Mouse (Mus musculus) thymus, adult 2 months (tissue): ENCODE data around the gene Susd1. TPM values are rescaled to one million over a fixed set of nuclear protein-coding genes. Genes with fewer than 3 reads are reported as not detected.

Source experiments
- DNase-seq: peaks from one replicate; pipeline ENCODE4 v3.0.0; 2021
- H3K27ac ChIP-seq: fragments of 200-500 bp; 2 replicates; pipeline ENCODE4 v1.5.1; 2012; ENCODE audit warnings: low read length, control low read depth; ENCODE audit not compliant: control insufficient read depth, insufficient read depth
- H3K27me3 ChIP-seq: fragments of 200-500 bp; 2 replicates; pipeline ENCODE4 v1.6.1; 2012; ENCODE audit warnings: mild to moderate bottlenecking, low read length, moderate library complexity, mixed read lengths; ENCODE audit not compliant: control insufficient read depth, insufficient read depth
- H3K36me3 ChIP-seq: fragments of 200-500 bp; 2 replicates; pipeline ENCODE4 v1.6.1; 2012; ENCODE audit warnings: mild to moderate bottlenecking, low read length, moderate library complexity; ENCODE audit not compliant: control insufficient read depth, insufficient read depth
- H3K4me1 ChIP-seq: fragments of 200-500 bp; replicated peaks from 2 replicates; pipeline ENCODE4 v1.6.1; 2012; ENCODE audit warnings: low read length; ENCODE audit not compliant: control insufficient read depth, insufficient read depth
- H3K4me3 ChIP-seq: fragments of 200-500 bp; 2 replicates; pipeline ENCODE4 v1.5.1; 2012; ENCODE audit warnings: mild to moderate bottlenecking, low read length, control low read depth, moderate library complexity; ENCODE audit not compliant: control insufficient read depth, insufficient read depth
- CTCF ChIP-seq: fragments of 200-500 bp; IDR thresholded peaks from 2 replicates; pipeline ENCODE4 v1.5.1; 2012; ENCODE audit warnings: mild to moderate bottlenecking, control low read depth, low read length, moderate library complexity, borderline replicate concordance; ENCODE audit not compliant: control insufficient read depth, poor library complexity, insufficient read depth; ENCODE audit errors: extremely low read depth
- POLR2A ChIP-seq: fragments of 200-500 bp; IDR thresholded peaks from 2 replicates; pipeline ENCODE4 v1.6.1; 2012; ENCODE audit warnings: mild to moderate bottlenecking, low read length, control low read depth, moderate library complexity; ENCODE audit not compliant: control insufficient read depth, poor library complexity, insufficient read depth; ENCODE audit errors: extremely low read depth
- WGBS: fragments of 180-500 bp; shearing (Covaris S2); methylation state at CpG from one replicate; pipeline ENCODE4 v1.1.7; 2018; 5-methylcytosine and 5-hydroxymethylcytosine counted together
- polyA plus RNA-seq: library from polyadenylated mRNA; depleted of rRNA; stranded (reverse); fragments of >200 nt; gene quantifications from 2 replicates; pipeline ENCODE4 v1.2.3, GENCODE M21; 2012

Susd1 gene
- polyA plus RNA-seq, 1 experiment = 22.0 TPM

DNA sequence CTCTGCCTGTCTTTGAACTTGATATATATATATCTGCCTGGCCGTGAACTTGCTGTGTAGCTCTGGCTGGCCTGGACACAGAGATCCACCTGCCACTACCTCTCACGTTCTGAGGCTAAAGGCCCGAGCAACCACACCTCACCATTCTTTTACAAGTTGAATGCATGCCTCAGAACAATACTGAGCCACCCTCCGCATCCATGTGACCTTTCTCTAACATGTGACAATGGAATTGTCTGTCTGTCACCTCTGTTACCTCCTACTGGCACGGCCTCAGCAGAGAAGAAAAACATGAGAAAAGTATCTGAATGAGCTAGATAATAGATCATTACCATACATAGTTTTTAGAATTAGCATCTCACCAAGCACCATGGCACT is 17.1 kb downstream of the Susd1 start:
- Histone ChIP-seq H3K4me1 (peaks cover 10% of the 10 kb centered on the region), H3K27me3 (no peaks in the 10 kb centered on the region), H3K4me3 (no peak overlapping the region), H3K27ac (no peak overlapping the region), H3K36me3 (no peaks in the 10 kb centered on the region)
- no peak for DNase-seq
- WGBS = 69% methylated on average over 5 of the region's 5 CpGs
- TF ChIP-seq CTCF (no peak), POLR2A (no peak)

DNA sequence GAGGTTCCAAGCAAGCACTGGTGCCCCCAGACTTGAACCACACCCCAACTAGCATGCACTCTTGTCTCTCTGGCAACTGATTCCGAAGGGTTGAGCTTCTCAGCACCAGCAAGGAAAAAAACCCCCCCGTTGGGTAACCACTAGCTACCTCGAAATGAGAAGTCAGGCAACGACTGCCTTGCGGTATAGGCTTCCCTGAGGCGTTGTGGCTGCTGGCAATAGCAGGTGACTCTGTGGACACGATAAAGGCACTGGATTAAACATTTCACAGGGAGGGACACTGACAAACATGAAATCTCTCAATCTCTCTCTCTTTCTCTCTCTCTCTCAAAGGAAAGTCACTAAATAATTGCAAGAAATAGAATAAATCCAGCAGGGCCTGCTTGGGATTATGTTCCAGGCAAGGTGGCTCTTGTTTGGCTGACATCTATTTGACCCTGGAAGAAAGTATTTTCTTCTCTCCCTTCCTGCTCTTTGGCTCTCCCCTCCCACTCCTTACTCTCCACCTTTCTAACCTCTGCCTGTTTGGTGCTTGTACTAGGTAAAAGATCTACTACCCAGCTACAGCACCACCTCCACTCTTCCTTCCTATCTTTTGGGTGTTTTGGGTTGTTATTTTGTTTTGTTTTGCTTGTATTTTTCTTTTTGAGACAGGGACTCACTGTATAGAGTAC is 17.6 kb downstream of the Susd1 start:
- Histone ChIP-seq H3K27me3 (no peaks in the 10 kb centered on the region), H3K4me3 (no peak overlapping the region), H3K27ac (no peak overlapping the region), H3K4me1 (peaks cover 10% of the 10 kb centered on the region), H3K36me3 (no peaks in the 10 kb centered on the region)
- TF ChIP-seq CTCF = no peak
- TF ChIP-seq POLR2A = no peak
- no peak for DNase-seq
- 22% methylated on average over 7 of the region's 7 CpGs for WGBS

DNA sequence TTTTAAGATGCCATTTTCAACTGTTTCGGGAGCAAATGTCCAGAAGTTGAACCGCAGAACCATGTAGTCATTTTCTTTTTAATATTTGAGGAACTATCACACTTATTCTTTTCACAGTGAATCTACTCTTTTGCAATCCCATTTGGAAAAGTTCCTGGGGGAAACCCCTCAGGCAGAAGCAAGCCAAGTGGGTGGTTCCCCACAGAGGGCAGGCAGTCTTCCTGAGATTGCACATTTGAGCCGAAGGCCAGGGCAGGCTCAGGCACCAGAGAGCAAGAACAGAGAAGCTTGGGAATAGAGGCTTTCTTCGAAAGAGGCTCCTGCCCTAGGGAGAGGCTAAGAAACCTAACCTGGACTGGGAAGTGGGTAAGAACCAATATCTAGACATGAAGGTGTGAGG is 19.2 kb downstream of the Susd1 start:
- 88% methylated on average over 4 of the region's 4 CpGs for WGBS
- no peak for DNase-seq
- H3K4me3 ChIP-seq = no peak overlapping the region
- no peak overlapping the region for H3K27ac ChIP-seq
- no peak for TF ChIP-seq CTCF
- TF ChIP-seq POLR2A = no peak
- no peaks in the 10 kb centered on the region for H3K36me3 ChIP-seq
- H3K27me3 ChIP-seq = no peaks in the 10 kb centered on the region
- H3K4me1 ChIP-seq = peaks cover 10% of the 10 kb centered on the region

DNA sequence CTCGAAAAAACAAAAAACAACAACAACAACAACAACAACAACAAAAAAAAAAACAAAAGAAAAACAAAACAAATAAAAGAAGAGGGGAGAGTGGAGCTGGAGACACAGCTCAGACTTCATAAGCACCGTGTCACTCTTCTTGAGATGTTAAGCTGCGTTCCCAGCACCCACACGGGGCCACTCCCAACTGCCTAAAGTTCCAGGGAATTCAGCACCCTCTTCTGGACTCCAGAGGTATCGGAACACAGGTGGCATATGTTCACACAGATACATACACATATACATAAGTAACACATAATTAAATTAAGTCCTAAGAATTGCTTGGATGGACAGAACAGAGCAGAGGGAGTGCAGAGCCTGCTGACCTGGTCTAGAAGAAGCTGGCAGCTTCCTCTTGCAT is 25.0 kb downstream of the Susd1 start:
- DNase-seq = no peak
- Histone ChIP-seq H3K27ac (no peak overlapping the region), H3K36me3 (no peaks in the 10 kb centered on the region), H3K4me3 (no peak overlapping the region), H3K27me3 (no peaks in the 10 kb centered on the region), H3K4me1 (no peaks in the 10 kb centered on the region)
- 93% methylated on average over 5 of the region's 5 CpGs for WGBS
- TF ChIP-seq POLR2A (no peak), CTCF (no peak)

DNA sequence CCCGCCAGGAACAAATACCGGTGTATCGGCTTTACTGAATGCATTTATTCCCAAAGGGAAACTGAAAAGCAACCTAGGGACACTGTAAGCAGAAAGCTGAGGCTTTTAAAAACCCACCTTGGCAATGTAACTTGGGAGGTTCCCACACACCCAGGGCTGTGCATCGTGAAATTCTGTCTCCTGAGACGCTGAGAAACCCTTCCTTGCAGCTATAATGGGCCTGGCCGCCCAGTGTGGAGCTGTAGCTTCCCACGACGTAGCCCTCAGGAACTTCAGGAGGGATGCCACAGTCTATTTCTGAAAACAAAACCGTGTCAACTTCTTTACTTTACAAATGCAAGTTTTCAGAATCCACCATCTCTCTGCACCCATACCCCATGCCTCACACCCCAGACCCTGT is 27.3 kb downstream of the Susd1 start:
- 96% methylated on average over 9 of the region's 9 CpGs for WGBS
- no peaks in the 10 kb centered on the region for H3K27me3 ChIP-seq
- H3K4me3 ChIP-seq = no peak overlapping the region
- no peaks in the 10 kb centered on the region for H3K36me3 ChIP-seq
- H3K27ac ChIP-seq = no peak overlapping the region
- no peaks in the 10 kb centered on the region for H3K4me1 ChIP-seq
- DNase-seq = no peak
- TF ChIP-seq CTCF = no peak
- TF ChIP-seq POLR2A = no peak

DNA sequence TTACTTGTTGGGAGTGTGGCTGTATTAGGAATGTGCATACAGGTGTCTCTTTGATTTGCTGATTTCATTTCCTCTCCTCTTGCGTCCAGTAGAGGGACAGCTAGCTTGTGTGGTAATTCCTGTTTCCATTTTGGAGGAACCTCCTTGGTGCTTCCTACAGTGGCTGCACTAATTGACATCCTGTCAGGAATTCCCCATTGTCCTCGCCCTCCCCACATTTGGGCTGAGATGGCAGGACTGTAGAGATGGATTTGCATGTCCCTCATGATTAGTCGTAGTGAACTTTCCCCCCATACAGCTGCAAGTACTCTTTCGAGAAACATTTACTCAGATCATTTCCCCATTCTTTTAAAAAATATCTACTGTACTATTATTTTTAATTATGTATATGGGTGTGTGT is 30.7 kb downstream of the Susd1 start:
- Histone ChIP-seq H3K27me3 (no peaks in the 10 kb centered on the region), H3K27ac (no peak overlapping the region), H3K4me3 (no peak overlapping the region), H3K4me1 (no peaks in the 10 kb centered on the region), H3K36me3 (peaks cover 3% of the 10 kb centered on the region; the same call in 1 of the 2 replicates)
- DNase-seq = no peak
- 96% methylated on average over 4 of the region's 4 CpGs for WGBS
- TF ChIP-seq POLR2A = no peak
- no peak for TF ChIP-seq CTCF

DNA sequence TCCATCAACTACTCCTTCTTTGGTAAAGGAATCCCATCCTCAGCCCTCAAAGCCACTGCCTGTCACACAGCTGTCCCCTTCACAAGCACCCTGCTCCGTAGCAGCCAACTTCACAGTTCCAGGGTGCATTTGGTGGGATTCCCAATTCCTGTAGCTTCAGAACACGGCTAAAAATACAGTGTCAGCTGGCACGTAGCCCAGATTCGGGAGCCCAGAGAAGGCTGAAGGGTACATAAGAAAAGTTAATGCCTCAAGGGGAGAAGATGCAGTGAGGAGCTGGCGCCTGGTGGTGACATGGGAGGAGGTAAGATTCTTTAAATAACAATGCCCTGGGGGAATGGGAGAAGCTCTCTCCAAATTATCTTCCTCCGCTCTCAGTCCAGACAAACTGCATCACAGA is 34.1 kb downstream of the Susd1 start:
- no peak for DNase-seq
- WGBS = 89% methylated on average over 6 of the region's 6 CpGs
- TF ChIP-seq POLR2A = no peak
- no peak for TF ChIP-seq CTCF
- Histone ChIP-seq H3K27me3 (no peaks in the 10 kb centered on the region), H3K4me1 (no peaks in the 10 kb centered on the region), H3K4me3 (no peak overlapping the region), H3K36me3 (peaks cover 3% of the 10 kb centered on the region; the same call in 1 of the 2 replicates), H3K27ac (no peak overlapping the region)
